Mouse (Mus musculus): ENCODE results near the gene Ifit1bl1.
"Not testable (repeated sequence)": the region's sequence is repeated elsewhere in the genome, so short reads cannot be mapped to it uniquely, and the experiment has no call there.

Gene Ifit1bl1

DNA sequence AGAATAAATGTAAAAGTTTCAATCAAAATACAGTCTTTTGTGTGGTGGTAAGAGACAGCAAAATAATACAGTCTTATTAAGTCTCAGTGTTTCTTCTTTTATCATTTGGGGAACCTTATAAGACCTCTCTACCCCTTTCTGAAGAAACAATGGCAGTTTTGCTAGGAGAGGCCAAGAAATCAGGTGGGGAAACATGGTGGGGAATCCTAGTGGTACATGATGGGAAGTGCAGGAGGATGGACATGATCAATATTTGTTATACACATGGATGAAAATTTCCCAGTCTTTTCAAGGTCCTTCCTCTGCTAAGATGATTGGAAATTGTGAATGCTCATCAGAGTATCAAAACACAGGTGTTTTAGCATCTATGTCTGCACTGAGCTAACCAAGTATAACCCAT, 12.8 kb downstream of the Ifit1bl1 start:
- no peak for DNase-seq (ENCODE audit: low spot score)

DNA sequence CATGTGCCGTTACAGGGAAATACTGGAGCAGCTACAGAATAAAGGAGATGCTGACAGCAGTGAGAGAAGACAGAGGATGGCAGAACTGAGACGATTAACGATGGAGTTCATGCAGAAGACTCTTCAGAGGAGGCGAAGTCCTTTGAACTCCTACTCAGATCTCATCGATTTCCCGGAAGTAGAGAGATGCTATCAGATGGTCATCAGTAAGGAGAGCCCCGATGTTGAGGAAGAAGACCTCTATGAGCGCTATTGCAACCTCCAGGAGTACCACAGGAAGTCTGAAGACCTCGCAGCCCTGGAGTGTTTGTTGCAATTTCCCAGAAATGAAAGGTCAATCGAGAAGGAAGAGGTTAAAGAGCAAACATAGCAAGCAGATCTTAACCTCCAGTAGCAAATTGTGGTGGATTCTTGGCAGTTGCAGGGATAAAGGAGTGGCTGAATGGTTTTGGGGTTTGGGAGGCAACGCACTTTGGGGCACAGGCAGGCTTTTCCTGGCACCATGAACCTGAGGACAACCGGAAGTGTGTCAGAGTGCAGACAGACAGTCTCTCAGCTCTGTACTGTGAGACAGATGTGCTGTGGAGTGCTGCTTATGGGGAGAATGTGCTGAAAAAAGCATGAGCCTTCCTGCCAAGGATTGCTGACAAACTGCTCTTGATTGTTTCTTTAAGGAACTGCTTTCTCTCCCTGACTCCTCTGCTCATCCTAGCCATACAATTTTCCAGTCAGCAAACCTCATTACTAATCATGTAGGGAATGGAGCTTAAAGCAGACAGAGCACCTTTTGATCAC, 13.7 kb downstream of the Ifit1bl1 start:
- not testable (repeated sequence) for DNase-seq (ENCODE audit: low spot score)

DNA sequence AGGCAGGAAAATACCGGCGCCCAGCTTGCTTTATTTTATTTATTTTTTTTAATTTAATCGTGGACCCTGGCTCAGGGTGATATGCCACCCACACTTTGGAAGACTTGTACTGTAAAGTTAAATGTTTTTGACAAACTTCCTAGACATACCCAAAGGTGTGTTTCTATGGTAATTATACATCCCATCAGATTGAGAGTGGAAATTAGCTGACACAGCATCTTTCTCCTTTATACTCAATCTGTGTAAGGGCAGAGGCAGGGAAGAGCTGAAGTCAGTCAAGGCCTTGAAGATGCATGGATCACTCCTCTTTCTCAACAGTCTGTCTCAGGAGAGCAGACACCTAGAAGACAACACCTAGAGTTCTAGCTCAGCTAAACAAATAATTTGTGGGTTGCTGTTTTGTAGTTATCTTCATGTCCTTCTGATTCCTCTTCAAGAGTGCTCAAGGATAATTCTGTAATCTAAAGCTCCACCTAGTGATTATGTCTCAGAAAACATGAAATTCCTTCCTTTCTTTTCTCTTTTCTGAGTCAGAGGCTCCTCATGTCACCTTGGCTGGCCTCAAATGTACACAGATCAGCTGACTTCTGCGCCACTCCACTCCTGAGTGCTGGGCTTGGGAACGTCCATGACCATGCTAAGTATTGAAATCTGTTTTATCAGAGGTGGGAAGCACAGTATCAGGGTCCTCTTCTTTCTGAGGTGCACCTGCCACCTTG, 15.9 kb downstream of the Ifit1bl1 start:
- DNase-seq (ENCODE audit: low spot score) = not testable (repeated sequence)

DNA sequence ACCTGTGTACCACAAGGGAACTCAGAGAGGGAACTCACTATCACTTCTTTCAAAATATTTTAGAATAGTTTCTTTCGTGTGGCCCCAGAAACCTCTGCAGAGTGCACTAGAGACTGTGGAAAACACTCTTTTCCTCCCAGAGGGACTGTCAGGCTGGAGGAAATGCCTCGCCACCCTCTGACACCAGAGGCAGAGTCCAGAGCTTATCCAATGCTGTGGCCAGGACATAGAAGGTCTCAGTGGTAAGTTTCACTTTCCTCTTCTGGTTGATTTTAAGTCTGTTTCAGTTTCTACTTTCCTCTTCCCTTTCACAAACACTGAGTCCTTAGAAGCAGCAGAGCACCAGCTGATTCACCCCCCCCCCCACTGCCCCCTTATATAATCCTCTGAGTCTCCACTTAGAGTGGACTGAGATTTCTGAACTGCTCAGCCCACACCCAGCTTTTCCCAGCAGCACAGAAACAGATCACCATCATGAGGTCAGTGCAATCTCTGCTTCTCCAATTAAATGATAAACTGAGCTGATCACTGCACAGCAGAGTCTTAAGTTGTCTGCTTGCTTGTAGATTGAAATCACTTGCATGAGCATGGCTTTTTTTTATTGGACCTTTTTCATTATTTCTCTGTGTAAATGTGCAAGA, 18.5 kb downstream of the Ifit1bl1 start, which contains the start of gene Ifit3:
Gene Ifit3 (plus strand): TSS at position 406 of the 641 bp plus-strand sequence.
- DNase-seq (ENCODE audit: low spot score) = not testable (repeated sequence)

DNA sequence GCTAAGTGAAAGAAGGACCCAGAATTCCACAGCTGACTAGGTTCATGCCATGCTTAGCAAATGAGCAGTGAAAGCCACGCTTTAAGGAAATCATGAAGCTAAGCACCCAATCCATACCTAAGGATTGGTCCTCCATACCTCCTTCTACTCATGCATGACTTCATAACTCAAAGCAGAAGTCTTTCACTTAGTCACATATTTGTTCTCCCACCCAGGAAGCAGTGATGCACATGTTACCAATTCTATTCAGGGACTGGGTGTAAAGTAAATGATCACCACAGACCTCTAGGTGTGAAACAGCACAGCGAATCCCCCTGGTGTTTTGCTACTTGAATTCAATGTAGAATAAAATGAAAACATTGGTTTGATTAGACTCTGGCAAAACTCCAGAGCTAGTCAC, 19.1 kb downstream of the Ifit1bl1 start:
- DNase-seq (ENCODE audit: low spot score) = not testable (repeated sequence)

DNA sequence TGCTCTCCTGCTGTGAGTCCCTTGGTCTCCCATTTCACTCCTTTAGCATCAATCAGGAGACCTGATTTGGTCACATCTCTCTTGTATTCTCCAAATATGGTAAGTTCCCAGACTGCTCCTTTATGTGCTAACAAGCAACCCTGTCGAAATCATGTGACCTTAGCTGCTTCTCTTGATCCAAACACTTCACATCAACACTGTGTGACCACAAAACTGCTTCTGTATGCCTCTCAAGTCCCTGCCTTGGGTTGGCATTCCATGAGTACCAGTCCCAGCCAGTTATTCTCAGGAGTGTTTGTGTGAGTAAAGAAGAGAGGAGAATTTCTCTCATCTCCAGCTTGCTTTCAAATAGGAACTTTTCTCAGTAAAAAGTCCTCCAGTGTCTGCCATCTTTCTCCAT, 24.6 kb downstream of the Ifit1bl1 start:
- no peak for DNase-seq (ENCODE audit: low spot score)

DNA sequence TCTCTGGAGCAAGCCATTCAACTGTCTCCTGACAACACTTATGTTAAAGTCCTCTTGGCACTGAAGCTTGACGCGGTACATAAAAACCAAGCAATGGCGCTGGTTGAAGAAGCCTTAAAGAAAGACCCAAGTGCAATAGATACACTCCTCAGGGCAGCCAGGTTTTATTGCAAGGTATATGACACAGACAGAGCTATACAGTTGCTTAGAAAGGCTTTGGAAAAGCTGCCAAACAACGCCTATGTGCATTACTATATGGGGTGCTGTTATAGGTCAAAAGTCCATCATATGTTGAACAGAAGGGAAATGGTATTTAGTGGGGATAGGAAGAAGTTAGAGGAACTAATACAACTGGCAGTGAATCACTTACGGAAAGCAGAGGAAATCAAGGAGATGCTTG, 28.1 kb downstream of the Ifit1bl1 start:
- DNase-seq (ENCODE audit: low spot score) = no peak

DNA sequence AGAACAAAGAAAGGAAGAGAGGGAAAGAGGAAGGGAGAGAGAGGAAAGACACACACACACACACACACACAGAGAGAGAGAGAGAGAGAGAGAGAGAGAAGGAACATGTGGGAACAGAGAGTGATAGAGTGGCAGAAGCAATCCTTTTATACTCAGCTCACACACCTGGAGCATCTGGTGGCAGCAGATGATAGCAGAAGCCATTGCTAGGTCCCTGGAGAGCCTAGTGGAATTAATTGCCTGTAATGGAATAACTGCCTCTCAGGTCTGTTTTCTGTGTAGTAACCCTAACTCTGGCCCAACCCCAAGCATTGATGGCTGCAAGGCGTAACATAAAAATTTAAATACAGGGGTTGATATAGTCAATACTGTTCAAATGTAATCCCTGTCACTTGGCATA, 30.7 kb downstream of the Ifit1bl1 start:
- no peak for DNase-seq (ENCODE audit: low spot score)

- no peak for DNase-seq (ENCODE audit: low spot score)
Observed at GRCm38 (mm10) chr19:34569896-34570476, 31.8 kb downstream of the Ifit1bl1 start.

DNA sequence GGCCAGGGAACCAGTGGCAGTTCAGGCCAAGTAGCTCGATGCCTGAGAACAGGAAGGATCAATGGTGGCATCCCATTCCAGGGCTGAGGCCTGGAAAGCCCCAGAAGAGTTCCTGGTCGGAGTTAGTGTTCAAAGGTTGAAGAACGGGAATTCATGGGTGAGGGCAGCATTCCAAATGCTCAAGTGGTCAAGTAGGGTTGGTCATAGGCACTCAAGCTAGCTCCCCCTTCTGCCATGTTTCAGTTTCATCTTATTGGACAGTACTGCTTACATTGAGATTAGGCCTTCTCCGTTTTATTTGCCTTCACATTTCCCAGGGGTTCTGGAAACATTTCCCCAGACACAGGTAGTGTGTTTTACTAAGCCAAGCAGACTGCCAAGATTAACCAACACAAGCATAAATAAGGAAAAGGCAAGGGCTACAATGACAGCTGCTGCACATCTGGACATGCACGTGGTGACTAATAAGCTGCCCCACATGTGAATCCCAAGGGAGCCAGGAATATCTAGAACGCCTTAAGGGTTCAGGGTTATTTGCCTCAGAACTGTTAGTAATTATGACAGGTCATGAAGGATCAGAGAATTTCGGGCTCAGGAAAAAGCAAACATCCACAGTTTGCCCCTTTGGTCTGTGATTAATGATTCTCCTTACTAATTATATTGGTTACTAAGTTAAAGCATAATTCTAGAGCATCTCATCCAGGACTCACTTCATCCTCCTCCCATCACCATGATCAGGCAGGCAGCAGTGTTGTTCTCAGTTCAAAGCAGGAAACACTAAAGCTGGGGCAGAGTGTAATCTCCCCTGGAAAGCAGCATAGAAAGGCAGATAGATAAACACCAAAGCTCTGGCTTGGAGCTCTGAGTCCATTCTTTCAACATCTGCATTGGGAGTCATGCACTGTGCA, 32.5 kb downstream of the Ifit1bl1 start:
- DNase-seq (ENCODE audit: low spot score) = no peak

GRCm38 (mm10) chr19:34566178-34566784, 35.5 kb downstream of the Ifit1bl1 start:
- no peak for DNase-seq (ENCODE audit: low spot score)

GRCm38 (mm10) chr19:34562556-34562955, 39.2 kb downstream of the Ifit1bl1 start:
- no peak for DNase-seq (ENCODE audit: low spot score)

- DNase-seq (ENCODE audit: low spot score) = no peak
Observed at GRCm38 (mm10) chr19:34556621-34557020, 45.1 kb downstream of the Ifit1bl1 start.

DNA sequence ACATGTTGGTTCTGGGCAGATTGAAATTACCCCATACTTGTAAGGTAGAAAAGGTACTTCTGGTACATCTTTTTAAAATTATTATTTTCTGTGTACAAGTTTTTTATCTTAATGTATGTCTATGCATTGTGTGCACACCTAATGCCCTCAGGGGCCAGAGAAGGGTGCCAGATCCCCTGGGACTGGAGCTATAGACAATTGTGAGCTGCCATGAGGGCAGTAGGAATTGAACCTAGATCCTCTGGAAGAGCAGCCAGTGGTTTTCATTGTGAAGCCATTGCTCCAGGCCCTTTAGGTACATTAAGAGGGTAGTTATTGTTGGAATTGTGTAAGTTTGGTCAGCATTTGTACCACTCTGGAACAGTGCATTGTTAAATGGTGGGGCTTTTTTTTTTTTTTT, 47.7 kb downstream of the Ifit1bl1 start:
- no peak for DNase-seq (ENCODE audit: low spot score)

GRCm38 (mm10) chr19:34553522-34553921, 48.2 kb downstream of the Ifit1bl1 start:
- DNase-seq (ENCODE audit: low spot score) = no peak

DNA sequence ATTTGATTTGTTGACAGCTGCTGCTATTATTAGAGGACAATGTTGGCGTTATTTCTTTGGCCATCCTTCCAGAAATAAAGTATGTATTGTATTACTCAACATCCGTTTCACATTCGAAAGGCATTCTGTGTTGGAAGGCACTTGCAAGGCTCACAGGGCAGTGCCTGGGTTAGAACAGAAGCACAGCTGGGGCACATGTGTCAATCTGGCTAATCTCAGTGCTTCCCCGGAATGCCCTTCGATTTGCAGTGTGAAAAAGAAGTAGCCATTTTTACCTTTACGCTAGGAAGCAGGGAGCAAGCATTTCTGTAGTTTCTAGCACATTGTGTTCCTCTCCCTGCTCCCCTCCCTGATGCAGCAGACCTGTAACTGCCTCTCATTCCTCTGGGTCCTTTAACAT, 48.7 kb downstream of the Ifit1bl1 start:
- no peak for DNase-seq (ENCODE audit: low spot score)

GRCm38 (mm10) chr19:34551981-34552380, 49.8 kb downstream of the Ifit1bl1 start:
- DNase-seq (ENCODE audit: low spot score) = no peak

- peak; percentile 50 for DNase-seq (ENCODE audit: low spot score)
Observed at GRCm38 (mm10) chr19:34550534-34551223, 51.1 kb downstream of the Ifit1bl1 start, which contains the start of gene Ifit2. Gene Ifit2 (plus strand): TSS chr19:34550694.

- DNase-seq (ENCODE audit: low spot score) = no peak
Observed at GRCm38 (mm10) chr19:34550205-34550533, 51.6 kb downstream of the Ifit1bl1 start.

- DNase-seq (ENCODE audit: low spot score) = peak; percentile 50
Observed at GRCm38 (mm10) chr19:34547976-34548375, 53.8 kb downstream of the Ifit1bl1 start.

Data from left cerebral cortex, adult 11 months (tissue).